Comparison of ENCODE assay signal across 8 mouse cellular contexts in the genomic region with DNA sequence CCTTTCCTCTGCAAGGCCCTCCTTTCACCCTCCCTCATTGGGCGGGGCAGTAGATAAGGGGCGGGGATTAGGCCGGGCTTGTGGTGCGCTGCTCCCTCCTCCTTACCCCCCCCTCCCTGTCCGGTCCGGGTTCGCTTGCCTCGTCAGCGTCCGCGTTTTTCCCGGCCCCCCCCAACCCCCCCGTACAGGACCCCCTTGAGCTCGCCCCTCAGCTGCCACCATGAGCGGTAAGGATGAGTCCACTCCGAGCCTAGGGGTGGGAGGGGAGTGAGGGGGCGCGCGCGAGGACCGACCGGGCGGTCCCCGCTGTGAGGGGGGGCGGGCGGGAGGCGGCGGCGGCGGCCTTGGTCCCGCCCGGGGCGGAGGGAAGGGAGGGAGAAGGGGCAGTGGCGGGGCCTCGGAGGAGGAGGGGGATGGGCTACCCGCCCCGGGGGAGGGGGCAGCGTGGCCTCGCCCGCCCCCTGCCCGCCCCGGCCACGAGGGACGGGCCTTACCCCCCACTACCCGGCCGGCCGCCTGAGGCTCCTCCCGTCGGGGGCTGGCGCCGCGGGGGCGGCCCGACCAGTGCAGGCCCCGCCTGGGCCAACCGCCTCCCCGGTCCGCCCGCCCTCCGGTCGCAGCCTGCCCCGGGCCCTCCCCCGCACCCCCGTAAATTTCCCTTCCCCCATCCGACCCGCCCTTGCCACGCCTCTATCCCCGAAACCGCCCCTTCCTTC. TPM values are rescaled to one million over a fixed set of nuclear protein-coding genes. Genes with fewer than 3 reads are reported as not detected.
A peak's percentile ranks its signal among the peaks of the same experiment; 100 is the strongest.
DNase-seq lines count a peak whose midpoint lies in the region; ATAC-seq and TF ChIP-seq lines count a peak whose summit lies in the region.

No protein-coding gene starts in this region.

- TF ChIP-seq CTCF in E14TG2a.4 (conservative IDR thresholded peaks at IDR 0.05; ENCODE audit: low read length), result no peak
- TF ChIP-seq CTCF in lung, adult 2 months (IDR thresholded peaks at IDR 0.05; ENCODE audit: insufficient read depth, low read length), result no peak

- 2% methylated on average over 32 of the region's 69 CpGs for WGBS in heart, embryonic 16.5 days
- 2% methylated on average over 43 of the region's 69 CpGs for WGBS in lung, adult 2 months

- peak overlapping the region; percentile 59 for H3K4me2 ChIP-seq in heart, embryonic 16.5 days (ENCODE audit: low read depth, low read length)

- peak overlapping the region; percentile 56; the same call in 1 of the 2 replicates for H3K27ac ChIP-seq in brown adipose tissue, adult 24 weeks (replicated peaks; ENCODE audit: low read depth, low read length)
- peak overlapping the region; percentile 98 for H3K27ac ChIP-seq in heart, embryonic 16.5 days (ENCODE audit: low read length)

- H3K36me3 ChIP-seq in E14TG2a.4 (ENCODE audit: insufficient read depth, low read length), result peaks cover 41% of the 10 kb centered on the region
- peaks cover 27% of the 10 kb centered on the region for H3K36me3 ChIP-seq in heart, embryonic 16.5 days (ENCODE audit: control insufficient read depth, insufficient read depth)

- ATAC-seq in heart, embryonic 16.5 days (replicated peaks; ENCODE audit: extremely low read depth, insufficient read depth, low FRiP score), result peak; percentile 42

- peak overlapping the region; percentile 90 for H3K9ac ChIP-seq in heart, embryonic 16.5 days (ENCODE audit: low read length)

- DNase-seq in fibroblast of lung, adult 2 months (ENCODE audit: low read depth), result peak; percentile 60
- peak; percentile 87 to 92 for DNase-seq in kidney, postnatal 4 days
- DNase-seq in lung, adult 2 months, result peak; percentile 79
- DNase-seq in ovary, postnatal 10 days (ENCODE audit: low spot score), result peak; percentile 55
- peak; percentile 79 to 83 for DNase-seq in thymus, postnatal 36 days

- H3K4me3 ChIP-seq in E14TG2a.4 (replicated peaks; ENCODE audit: low read length), result peak overlapping the region; percentile 75
- peak overlapping the region; percentile 53 for H3K4me3 ChIP-seq in brown adipose tissue, adult 24 weeks (ENCODE audit: insufficient read depth, low read depth, low read length)
- peak overlapping the region; percentile 68 for H3K4me3 ChIP-seq in heart, embryonic 16.5 days (ENCODE audit: low read length)
- H3K4me3 ChIP-seq in lung, adult 2 months (replicated peaks; ENCODE audit: extremely low read depth, low read depth, low read length), result peak overlapping the region; percentile 81

- peak; percentile 69; the same call in 1 of the 2 replicates for TF ChIP-seq POLR2A in lung, adult 2 months (IDR thresholded peaks at IDR 0.05; ENCODE audit: borderline replicate concordance, extremely low read depth, low read depth, low read length)

- H3K27me3 ChIP-seq in E14TG2a.4 (ENCODE audit: insufficient read depth, low read length), result no peaks in the 10 kb centered on the region
- H3K27me3 ChIP-seq in heart, embryonic 16.5 days (ENCODE audit: control insufficient read depth, insufficient read depth, low read length), result no peaks in the 10 kb centered on the region

- peaks cover 76% of the 10 kb centered on the region for H3K4me1 ChIP-seq in E14TG2a.4 (replicated peaks; ENCODE audit: low read depth, low read length)
- H3K4me1 ChIP-seq in brown adipose tissue, adult 24 weeks (ENCODE audit: control insufficient read depth, insufficient read depth, insufficient read length, low read length), result peaks cover 12% of the 10 kb centered on the region
- H3K4me1 ChIP-seq in heart, embryonic 16.5 days (ENCODE audit: control insufficient read depth, insufficient read depth, low read length), result peaks cover 34% of the 10 kb centered on the region
- peaks cover 13% of the 10 kb centered on the region for H3K4me1 ChIP-seq in lung, adult 2 months (ENCODE audit: control insufficient read depth, insufficient read depth, low read length)

- no peaks in the 10 kb centered on the region for H3K9me3 ChIP-seq in E14TG2a.4 (ENCODE audit: low read length)
- H3K9me3 ChIP-seq in heart, embryonic 16.5 days (replicated peaks; ENCODE audit: control insufficient read depth, low read length), result no peaks in the 10 kb centered on the region

RNA-seq across cellular contexts. Expression of gene Sp1, which starts 0.4 kb away (rescaled TPM):
- polyA plus RNA-seq in brown adipose tissue, adult 24 weeks (2012; ENCODE audit: insufficient read depth, insufficient read length, missing spikeins), result 16.1 and 17.9 TPM in 2 replicates
- polyA plus RNA-seq in heart, embryonic 16.5 days (2015; fragmentation: Nextera tagmentation; extraction: Ambion mirVana), result 5.0 and 5.5 TPM in 2 replicates
- 18.5 and 20.0 TPM in 2 replicates for polyA plus RNA-seq in lung, adult 2 months (2012; rRNA removed)

RNA-seq across cellular contexts. Expression of gene Amhr2, which starts 38.8 kb away (rescaled TPM):
- 1.9 and 4.0 TPM in 2 replicates for polyA plus RNA-seq in brown adipose tissue, adult 24 weeks (2012; ENCODE audit: insufficient read depth, insufficient read length, missing spikeins)
- polyA plus RNA-seq in heart, embryonic 16.5 days (2015; fragmentation: Nextera tagmentation; extraction: Ambion mirVana), result 6.6 and 7.6 TPM in 2 replicates
- 20.8 and 21.1 TPM in 2 replicates for polyA plus RNA-seq in lung, adult 2 months (2012; rRNA removed)

RNA-seq across cellular contexts. Expression of gene Sp7, which starts 39.4 kb away (rescaled TPM):
- not detected in 2 replicates for polyA plus RNA-seq in brown adipose tissue, adult 24 weeks (2012; ENCODE audit: insufficient read depth, insufficient read length, missing spikeins)
- 0.11 and 0.20 TPM in 2 replicates for polyA plus RNA-seq in heart, embryonic 16.5 days (2015; fragmentation: Nextera tagmentation; extraction: Ambion mirVana)
- polyA plus RNA-seq in lung, adult 2 months (2012; rRNA removed), result 0.05 TPM in 1 of 2 replicates, not detected in the other

RNA-seq across cellular contexts. Expression of gene Prr13, which starts 52.5 kb away (rescaled TPM):
- 36.8 and 54.7 TPM in 2 replicates for polyA plus RNA-seq in brown adipose tissue, adult 24 weeks (2012; ENCODE audit: insufficient read depth, insufficient read length, missing spikeins)
- 86.7 and 92.2 TPM in 2 replicates for polyA plus RNA-seq in heart, embryonic 16.5 days (2015; fragmentation: Nextera tagmentation; extraction: Ambion mirVana)
- polyA plus RNA-seq in lung, adult 2 months (2012; rRNA removed), result 216 and 271 TPM in 2 replicates

RNA-seq across cellular contexts. Expression of gene Aaas, which starts 55.8 kb away (rescaled TPM):
- polyA plus RNA-seq in brown adipose tissue, adult 24 weeks (2012; ENCODE audit: insufficient read depth, insufficient read length, missing spikeins), result 13.2 and 20.7 TPM in 2 replicates
- polyA plus RNA-seq in heart, embryonic 16.5 days (2015; fragmentation: Nextera tagmentation; extraction: Ambion mirVana), result 49.3 and 55.6 TPM in 2 replicates
- polyA plus RNA-seq in lung, adult 2 months (2012; rRNA removed), result 21.9 and 27.5 TPM in 2 replicates

Comparison
In these comparisons a context has a peak if more than half of its experiments do, and no peak if none do; other contexts are left out.
1. Peak in every context shown above with its lines: DNase-seq, ATAC-seq, H3K4me3 ChIP-seq and H3K27ac ChIP-seq.